Mouse (Mus musculus): ENCODE measurements around the gene Wdr45. TPM values are rescaled to one million over a fixed set of nuclear protein-coding genes. Genes with fewer than 3 reads are reported as not detected.
"Not testable (repeated sequence)": the region's sequence is repeated elsewhere in the genome, so short reads cannot be mapped to it uniquely, and the experiment has no call there.

Wdr45 gene
- 16.0 and 16.2 TPM in 2 replicates for polyA plus RNA-seq (2014; fragmentation: Nextera tagmentation; extraction: Ambion mirVana)

DNA sequence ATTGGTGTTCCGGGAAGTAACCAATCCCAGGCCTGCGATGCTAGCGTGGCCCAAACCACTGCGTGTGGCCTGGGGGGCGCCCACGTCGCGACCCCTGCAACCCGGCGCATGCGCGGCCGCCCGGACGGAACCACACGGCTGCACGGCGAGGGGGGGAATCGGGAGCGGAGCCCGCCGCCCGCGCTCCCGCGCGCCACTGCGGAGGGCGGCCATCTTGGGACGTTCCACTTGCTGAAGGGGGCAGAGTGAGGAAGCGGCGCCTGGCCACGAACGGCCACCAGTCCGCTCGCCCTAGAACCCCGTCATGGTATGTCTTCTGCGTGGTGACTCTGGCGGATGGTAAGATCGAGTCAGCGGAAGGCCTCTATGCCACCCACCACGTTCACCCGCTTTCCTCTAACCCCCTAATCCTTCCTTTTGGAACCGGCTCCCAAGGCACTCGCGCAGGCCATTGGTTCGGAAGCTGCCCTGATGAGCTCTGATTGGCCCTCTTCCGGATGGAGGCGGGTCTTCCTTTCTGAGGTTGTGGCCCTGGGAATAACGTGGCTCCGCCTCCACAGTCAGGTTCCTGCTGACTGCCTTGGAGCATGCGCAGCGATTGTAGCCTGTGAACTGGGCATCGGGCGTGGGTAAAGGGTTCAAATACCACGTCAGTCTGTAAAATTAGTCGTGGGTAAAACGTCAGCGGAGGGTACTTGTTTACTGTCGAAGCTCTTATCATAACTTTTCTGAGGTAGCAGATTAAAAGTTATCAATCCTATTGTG, at the start of gene Wdr45:
Wdr45 (plus strand) TSS at position 199 of the 765 bp plus-strand sequence.
- H3K4me2 ChIP-seq = peak within 1 kb of the TSS; percentile 61
- not testable (repeated sequence) for H3K27ac ChIP-seq (ENCODE audit: low read depth, low read length); H3K36me3 ChIP-seq (ENCODE audit: control insufficient read depth, insufficient read depth, low read length); H3K4me1 ChIP-seq (ENCODE audit: control insufficient read depth, insufficient read depth, low read length); H3K9me3 ChIP-seq (replicated peaks; ENCODE audit: control insufficient read depth, low read length); H3K27me3 ChIP-seq (ENCODE audit: control insufficient read depth, insufficient read depth, low read length)
- H3K9ac ChIP-seq (ENCODE audit: low read depth, low read length) = 0 out of 2 replicates have a peak within 1 kb of the TSS, but pooled peaks have one; percentile 46
- ATAC-seq (replicated peaks; ENCODE audit: insufficient number of reproducible peaks, low FRiP score, low TSS enrichment) = peak; percentile 95
- peak within 1 kb of the TSS; percentile 37 for H3K4me3 ChIP-seq (ENCODE audit: low read depth, low read length)
- 16% methylated on average over 35 of the region's 60 CpGs for WGBS (ENCODE audit: insufficient replicate concordance)

DNA sequence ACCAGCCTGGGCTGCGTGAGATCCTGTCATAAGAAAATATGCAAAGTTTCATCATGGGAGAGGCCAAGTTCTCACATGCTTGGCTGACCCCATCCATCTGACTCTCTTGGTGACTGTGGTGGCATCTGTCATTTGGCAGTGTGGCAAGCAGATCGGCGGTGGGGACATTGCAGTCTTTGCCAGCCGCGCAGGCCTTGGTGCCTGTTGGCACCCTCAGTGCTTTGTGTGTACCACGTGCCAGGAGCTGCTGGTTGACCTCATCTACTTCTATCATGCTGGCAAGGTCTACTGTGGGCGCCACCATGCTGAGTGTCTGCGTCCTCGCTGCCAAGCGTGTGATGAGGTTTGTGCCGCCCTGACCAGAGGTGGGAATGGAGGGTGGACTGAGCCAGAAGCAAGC, 49.3 kb upstream of the Wdr45 start:
- WGBS (ENCODE audit: insufficient replicate concordance) = 90% methylated on average over 11 of the region's 11 CpGs
- no peak for ATAC-seq (replicated peaks; ENCODE audit: insufficient number of reproducible peaks, low FRiP score, low TSS enrichment)
- Histone ChIP-seq H3K36me3 (ENCODE audit: control insufficient read depth, insufficient read depth, low read length) (no peaks in the 10 kb centered on the region; the same call in 1 of the 2 replicates), H3K4me2 (no peak overlapping the region), H3K4me1 (ENCODE audit: control insufficient read depth, insufficient read depth, low read length) (no peaks in the 10 kb centered on the region), H3K9me3 (replicated peaks; ENCODE audit: control insufficient read depth, low read length) (no peaks in the 10 kb centered on the region), H3K27ac (ENCODE audit: low read depth, low read length) (no peak overlapping the region), H3K4me3 (ENCODE audit: low read depth, low read length) (no peak overlapping the region), H3K27me3 (ENCODE audit: control insufficient read depth, insufficient read depth, low read length) (no peaks in the 10 kb centered on the region), H3K9ac (ENCODE audit: low read depth, low read length) (no peak overlapping the region)

GRCm38 (mm10) chrX:7665739-7666502, 48.2 kb upstream of the Wdr45 start:
- Histone ChIP-seq H3K36me3 (ENCODE audit: control insufficient read depth, insufficient read depth, low read length) (no peaks in the 10 kb centered on the region), H3K4me3 (ENCODE audit: low read depth, low read length) (no peak overlapping the region), H3K27me3 (ENCODE audit: control insufficient read depth, insufficient read depth, low read length) (no peaks in the 10 kb centered on the region), H3K9ac (ENCODE audit: low read depth, low read length) (no peak overlapping the region), H3K4me1 (ENCODE audit: control insufficient read depth, insufficient read depth, low read length) (no peaks in the 10 kb centered on the region), H3K27ac (ENCODE audit: low read depth, low read length) (no peak overlapping the region), H3K4me2 (no peak overlapping the region), H3K9me3 (replicated peaks; ENCODE audit: control insufficient read depth, low read length) (no peaks in the 10 kb centered on the region)
- 68% methylated on average over 21 of the region's 21 CpGs for WGBS (ENCODE audit: insufficient replicate concordance)
- no peak for ATAC-seq (replicated peaks; ENCODE audit: insufficient number of reproducible peaks, low FRiP score, low TSS enrichment)

DNA sequence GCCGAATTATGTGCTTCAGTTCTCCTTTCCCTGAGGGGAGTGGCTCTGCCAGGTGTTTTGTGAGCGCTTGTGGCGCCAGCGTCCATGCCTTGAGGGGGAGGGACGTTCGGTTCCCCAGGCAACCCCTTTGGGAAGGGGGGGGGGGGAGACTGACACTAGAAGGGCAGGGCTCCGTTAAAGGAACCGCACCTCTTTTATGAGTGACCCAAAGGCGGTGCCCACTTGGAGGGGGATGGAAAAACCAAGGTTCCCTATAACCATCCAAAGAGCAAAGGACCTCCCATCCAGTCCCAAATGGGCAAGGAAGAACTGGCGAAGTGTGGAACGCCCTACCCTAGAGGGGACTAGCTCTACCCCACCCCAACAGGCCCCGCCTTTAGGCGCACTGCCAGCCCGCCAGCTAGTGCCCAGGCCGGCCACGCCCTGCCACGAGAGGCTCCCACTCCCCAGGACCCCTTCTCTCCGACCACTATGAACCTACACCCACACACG, 43.7 kb upstream of the Wdr45 start:
- no peaks in the 10 kb centered on the region for H3K27me3 ChIP-seq (ENCODE audit: control insufficient read depth, insufficient read depth, low read length)
- H3K9ac ChIP-seq (ENCODE audit: low read depth, low read length) = peak overlapping the region; percentile 72
- peaks cover 5% of the 10 kb centered on the region; the same call in 1 of the 2 replicates for H3K4me1 ChIP-seq (ENCODE audit: control insufficient read depth, insufficient read depth, low read length)
- H3K4me3 ChIP-seq (ENCODE audit: low read depth, low read length) = peak overlapping the region; percentile 61
- H3K36me3 ChIP-seq (ENCODE audit: control insufficient read depth, insufficient read depth, low read length) = no peaks in the 10 kb centered on the region
- H3K9me3 ChIP-seq (replicated peaks; ENCODE audit: control insufficient read depth, low read length) = no peaks in the 10 kb centered on the region
- 19% methylated on average over 19 of the region's 19 CpGs for WGBS (ENCODE audit: insufficient replicate concordance)
- H3K4me2 ChIP-seq = peak overlapping the region; percentile 59
- ATAC-seq (replicated peaks; ENCODE audit: insufficient number of reproducible peaks, low FRiP score, low TSS enrichment) = peak; percentile 70
- H3K27ac ChIP-seq (ENCODE audit: low read depth, low read length) = peak overlapping the region; percentile 64; the same call in 1 of the 2 replicates

DNA sequence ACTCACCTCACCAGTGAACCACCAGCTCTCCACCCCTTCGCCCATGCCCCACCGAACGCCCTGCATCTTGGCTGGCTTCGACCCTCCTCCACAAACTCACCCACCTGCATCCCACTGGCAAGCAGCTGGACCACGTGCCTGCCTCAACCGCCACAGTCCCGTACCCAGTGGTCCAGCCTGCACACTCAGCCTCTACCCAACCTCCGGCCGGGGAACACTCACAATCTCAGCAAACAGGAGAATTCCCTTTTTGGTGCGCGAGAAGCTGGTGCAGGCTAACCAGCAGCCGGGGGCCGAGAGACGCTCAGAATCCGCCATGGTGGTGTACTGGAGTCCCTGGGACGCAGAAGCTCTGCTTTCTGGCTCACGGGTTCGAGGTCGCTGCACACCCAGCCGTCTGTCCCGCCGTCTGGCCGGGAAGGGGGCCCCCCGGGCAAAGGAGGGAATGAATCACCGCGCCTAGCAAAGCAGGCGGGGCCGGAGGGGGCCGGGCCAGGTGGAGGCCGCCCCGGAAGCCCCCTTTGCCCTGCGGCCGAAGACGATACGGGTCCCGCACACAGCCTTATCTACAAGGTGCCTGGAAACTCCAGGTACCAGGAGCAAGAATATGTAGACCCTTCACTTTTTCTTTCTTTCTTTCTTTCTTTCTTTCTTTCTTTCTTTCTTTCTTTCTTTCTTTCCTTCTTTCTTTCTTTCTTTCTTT, 43.1 kb upstream of the Wdr45 start, which contains the start of gene Plp2:
Plp2 (minus strand) TSS at position 470 of the 703 bp plus-strand sequence.
- WGBS (ENCODE audit: insufficient replicate concordance) = 18% methylated on average over 36 of the region's 36 CpGs
- Histone ChIP-seq H3K36me3 (ENCODE audit: control insufficient read depth, insufficient read depth, low read length) (no peaks in the 10 kb centered on the region), H3K4me3 (ENCODE audit: low read depth, low read length) (peak within 1 kb of the TSS; percentile 61), H3K4me1 (ENCODE audit: control insufficient read depth, insufficient read depth, low read length) (peaks cover 5% of the 10 kb centered on the region; the same call in 1 of the 2 replicates), H3K9ac (ENCODE audit: low read depth, low read length) (peak within 1 kb of the TSS; percentile 72), H3K9me3 (replicated peaks; ENCODE audit: control insufficient read depth, low read length) (no peaks in the 10 kb centered on the region), H3K4me2 (peak within 1 kb of the TSS; percentile 59), H3K27me3 (ENCODE audit: control insufficient read depth, insufficient read depth, low read length) (no peaks in the 10 kb centered on the region), H3K27ac (ENCODE audit: low read depth, low read length) (peak within 1 kb of the TSS; percentile 64; the same call in 1 of the 2 replicates)
- ATAC-seq (replicated peaks; ENCODE audit: insufficient number of reproducible peaks, low FRiP score, low TSS enrichment) = no peak; the same call in 1 of the 2 replicates

GRCm38 (mm10) chrX:7672739-7673138, 41.4 kb upstream of the Wdr45 start:
- ATAC-seq (replicated peaks; ENCODE audit: insufficient number of reproducible peaks, low FRiP score, low TSS enrichment) = no peak
- H3K4me2 ChIP-seq = no peak overlapping the region
- no peak overlapping the region for H3K4me3 ChIP-seq (ENCODE audit: low read depth, low read length)
- no peaks in the 10 kb centered on the region for H3K36me3 ChIP-seq (ENCODE audit: control insufficient read depth, insufficient read depth, low read length)
- H3K9ac ChIP-seq (ENCODE audit: low read depth, low read length) = no peak overlapping the region
- no peak overlapping the region for H3K27ac ChIP-seq (ENCODE audit: low read depth, low read length)
- H3K4me1 ChIP-seq (ENCODE audit: control insufficient read depth, insufficient read depth, low read length) = peaks cover 5% of the 10 kb centered on the region; the same call in 1 of the 2 replicates
- 37% methylated on average over 6 of the region's 6 CpGs for WGBS (ENCODE audit: insufficient replicate concordance)
- no peaks in the 10 kb centered on the region for H3K9me3 ChIP-seq (replicated peaks; ENCODE audit: control insufficient read depth, low read length)
- H3K27me3 ChIP-seq (ENCODE audit: control insufficient read depth, insufficient read depth, low read length) = no peaks in the 10 kb centered on the region

DNA sequence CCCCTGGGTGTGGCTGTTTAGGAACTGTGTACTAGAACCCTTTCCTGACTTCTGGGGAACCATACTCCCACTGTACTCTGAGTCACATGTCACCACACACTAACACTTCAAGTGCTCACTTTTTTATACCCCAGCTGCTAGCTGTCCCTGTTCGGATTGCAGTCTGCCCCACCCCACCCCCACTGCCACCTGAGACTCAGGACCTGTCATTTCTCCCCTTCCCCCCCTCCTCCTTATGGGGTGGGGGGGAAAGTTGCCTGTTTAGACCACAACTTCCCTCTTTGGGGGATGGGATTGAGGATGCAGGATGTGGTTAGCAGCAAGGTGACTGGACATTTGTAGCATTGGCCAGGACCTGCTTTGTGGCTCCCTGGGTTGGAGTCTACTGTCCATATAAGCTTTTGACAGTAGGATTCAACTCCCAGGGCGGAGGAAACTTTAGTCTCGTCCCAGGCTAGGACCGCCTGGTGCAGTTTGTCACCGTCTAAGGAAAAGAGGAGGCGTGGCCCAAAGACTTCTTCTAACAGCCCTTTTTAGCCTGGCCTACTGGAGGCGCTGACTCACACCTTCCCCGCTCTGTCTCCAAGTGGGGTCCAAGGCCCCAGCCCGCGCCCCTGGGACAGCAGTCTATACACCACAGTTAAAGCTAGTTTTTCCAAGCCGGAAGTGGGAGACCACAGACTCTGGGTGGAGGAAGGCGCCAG, 40.4 kb upstream of the Wdr45 start:
- 14% methylated on average over 12 of the region's 12 CpGs for WGBS (ENCODE audit: insufficient replicate concordance)
- no peak overlapping the region for H3K9ac ChIP-seq (ENCODE audit: low read depth, low read length)
- peak overlapping the region; percentile 65 for H3K4me2 ChIP-seq
- H3K27me3 ChIP-seq (ENCODE audit: control insufficient read depth, insufficient read depth, low read length) = no peaks in the 10 kb centered on the region
- no peak overlapping the region for H3K27ac ChIP-seq (ENCODE audit: low read depth, low read length)
- H3K4me3 ChIP-seq (ENCODE audit: low read depth, low read length) = peak overlapping the region; percentile 36
- H3K9me3 ChIP-seq (replicated peaks; ENCODE audit: control insufficient read depth, low read length) = no peaks in the 10 kb centered on the region
- H3K4me1 ChIP-seq (ENCODE audit: control insufficient read depth, insufficient read depth, low read length) = peaks cover 5% of the 10 kb centered on the region; the same call in 1 of the 2 replicates
- no peaks in the 10 kb centered on the region for H3K36me3 ChIP-seq (ENCODE audit: control insufficient read depth, insufficient read depth, low read length)
- ATAC-seq (replicated peaks; ENCODE audit: insufficient number of reproducible peaks, low FRiP score, low TSS enrichment) = no peak

Data from heart, embryonic 11.5 days (tissue).